Mouse (Mus musculus) stomach, postnatal 0 days (tissue): Measurements from ENCODE around the gene Nup50. TPM values are rescaled to one million over a fixed set of nuclear protein-coding genes. Genes with fewer than 3 reads are reported as not detected.

ENCODE experiments used
- ATAC-seq: fragments of 200-750 bp; cut with Nextera tagmentation; 2 replicates; pipeline ENCODE4 v1.8.0; 2017; ENCODE audit not compliant: low FRiP score, low TSS enrichment
- DNase-seq: peaks from one replicate; pipeline ENCODE4 v3.0.0-alpha.2; 2016; ENCODE audit warnings: low spot score
- H3K27ac ChIP-seq: fragments of 300-500 bp; sonication (generic); replicated peaks from 2 replicates; pipeline ENCODE4 v1.5.1; 2014; ENCODE audit warnings: mild to moderate bottlenecking, control low read depth
- H3K27me3 ChIP-seq: fragments of 300-500 bp; sonication (generic); 2 replicates; pipeline ENCODE4 v1.6.1; 2014; ENCODE audit warnings: low read length; ENCODE audit not compliant: control insufficient read depth, insufficient read depth
- H3K36me3 ChIP-seq: fragments of 300-500 bp; sonication (generic); 2 replicates; pipeline ENCODE4 v1.6.1; 2014; ENCODE audit warnings: low read length, mixed read lengths; ENCODE audit not compliant: control insufficient read depth, insufficient read depth
- H3K4me1 ChIP-seq: fragments of 300-500 bp; sonication (generic); replicated peaks from 2 replicates; pipeline ENCODE4 v1.6.1; 2014; ENCODE audit warnings: antibody characterized with exemption; ENCODE audit not compliant: control insufficient read depth, insufficient read depth
- H3K4me2 ChIP-seq: fragments of 300-500 bp; sonication (generic); replicated peaks from 2 replicates; pipeline ENCODE4 v1.6.1; 2014; ENCODE audit warnings: low read depth, mild to moderate bottlenecking, control low read depth, moderate library complexity
- H3K4me3 ChIP-seq: fragments of 300-500 bp; sonication (generic); 2 replicates; pipeline ENCODE4 v1.5.1; 2014; ENCODE audit warnings: low read depth, low read length, control low read depth
- H3K9ac ChIP-seq: fragments of 300-500 bp; sonication (generic); 2 replicates; pipeline ENCODE4 v1.6.1; 2014; ENCODE audit warnings: mild to moderate bottlenecking, low read length, control low read depth, mixed read lengths
- H3K9me3 ChIP-seq: fragments of 300-500 bp; sonication (generic); 2 replicates; pipeline ENCODE4 v1.6.1; 2016; ENCODE audit warnings: low read length; ENCODE audit not compliant: control insufficient read depth
- CTCF ChIP-seq: IDR thresholded peaks from 2 replicates; pipeline ENCODE4 v1.5.1; 2016; ENCODE audit warnings: antibody characterized with exemption, low read depth, mild to moderate bottlenecking, moderate library complexity
- EP300 ChIP-seq: optimal IDR thresholded peaks from 2 replicates; pipeline ENCODE3; 2016; ENCODE audit warnings: antibody characterized with exemption
- WGBS: fragments of 180-500 bp; shearing (Covaris S2); extraction: QIAGEN DNeasy Blood & Tissue Kit; methylation state at CpG from one replicate; pipeline ENCODE4 v1.1.7; 2014; 5-methylcytosine and 5-hydroxymethylcytosine counted together
- polyA plus RNA-seq: library from polyadenylated mRNA; unstranded; fragments of >200 nt; fragmentation: Nextera tagmentation; extraction: Ambion mirVana; gene quantifications from 2 replicates; pipeline ENCODE4 v1.2.1, GENCODE M21; 2015

The Nup50 gene
- polyA plus RNA-seq, 1 experiment from 2014 or later = 17.7 TPM

GRCm38 (mm10) chr15:84896664-84897063, 26.5 kb upstream of the Nup50 start:
- ATAC-seq = no peak
- no peak overlapping the region for H3K9ac ChIP-seq
- TF ChIP-seq EP300 (no peak), CTCF (no peak)
- H3K27me3 ChIP-seq = no peaks in the 10 kb centered on the region
- H3K27ac ChIP-seq = no peak overlapping the region
- no peak overlapping the region for H3K4me2 ChIP-seq
- H3K9me3 ChIP-seq = no peaks in the 10 kb centered on the region
- no peaks in the 10 kb centered on the region for H3K36me3 ChIP-seq
- no peaks in the 10 kb centered on the region for H3K4me1 ChIP-seq
- no peak for DNase-seq
- WGBS = 88% methylated on average over 1 of the region's 1 CpGs
- H3K4me3 ChIP-seq = no peak overlapping the region

DNA sequence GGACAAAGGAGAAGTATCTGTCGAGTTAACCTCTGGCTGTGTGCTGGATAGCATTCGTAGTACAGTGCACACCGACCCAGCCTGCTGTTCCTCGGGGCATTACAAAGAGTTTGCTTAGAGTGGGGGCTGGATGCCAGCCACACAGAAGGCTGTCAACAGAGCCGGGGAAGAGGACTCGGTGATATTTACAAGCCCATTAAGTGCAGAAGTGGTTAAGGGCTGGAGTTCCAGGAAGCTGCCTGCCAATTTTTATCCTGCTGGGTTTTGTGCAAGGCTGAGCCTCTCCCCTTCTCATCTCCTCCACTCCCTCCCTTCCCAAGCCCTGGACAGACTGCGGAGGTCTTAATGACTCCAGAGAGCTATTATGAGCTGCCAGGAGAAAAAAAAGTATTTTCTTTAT, 25.1 kb upstream of the Nup50 start:
- WGBS = 23% methylated on average over 7 of the region's 7 CpGs
- H3K27ac ChIP-seq = no peak overlapping the region
- TF ChIP-seq EP300 = no peak
- TF ChIP-seq CTCF = no peak
- DNase-seq = no peak
- no peak overlapping the region for H3K9ac ChIP-seq
- no peak overlapping the region for H3K4me2 ChIP-seq
- H3K27me3 ChIP-seq = no peaks in the 10 kb centered on the region
- H3K4me1 ChIP-seq = no peaks in the 10 kb centered on the region
- ATAC-seq = no peak
- no peaks in the 10 kb centered on the region for H3K36me3 ChIP-seq
- H3K4me3 ChIP-seq = no peak overlapping the region
- no peaks in the 10 kb centered on the region for H3K9me3 ChIP-seq

DNA sequence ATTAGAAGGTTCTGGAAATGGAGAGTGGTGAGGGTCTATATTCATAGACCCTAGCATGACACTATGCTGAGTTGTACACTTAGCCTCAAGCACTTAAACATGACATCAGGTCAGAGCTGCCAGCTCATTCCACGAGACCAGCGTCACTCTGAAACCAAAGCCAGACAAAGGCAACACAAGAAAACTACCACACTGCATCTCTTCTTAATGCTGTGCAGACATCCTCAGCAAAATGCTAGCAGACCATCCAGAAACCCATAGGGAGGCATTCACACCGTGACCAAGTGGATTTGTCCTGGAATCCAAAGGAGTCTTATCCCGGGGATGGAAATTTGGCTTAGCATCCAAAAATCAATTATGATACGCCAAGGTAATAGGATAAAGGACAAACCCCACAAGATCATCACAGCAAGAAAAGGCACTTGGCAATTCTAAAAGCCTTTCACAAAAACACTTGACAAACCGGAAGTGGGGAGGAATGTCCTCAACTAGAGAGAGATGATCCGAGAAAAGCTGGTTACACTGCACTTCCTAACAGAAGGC, 19.3 kb upstream of the Nup50 start:
- DNase-seq (no peak), ATAC-seq (no peak)
- H3K4me3 ChIP-seq = no peak overlapping the region
- TF ChIP-seq EP300 = no peak
- no peak for TF ChIP-seq CTCF
- whole genome bisulfite sequencing = 71% methylated on average over 7 of the region's 7 CpGs
- no peaks in the 10 kb centered on the region for H3K4me1 ChIP-seq
- H3K9ac ChIP-seq = no peak overlapping the region
- H3K9me3 ChIP-seq = no peaks in the 10 kb centered on the region
- H3K4me2 ChIP-seq = no peak overlapping the region
- no peaks in the 10 kb centered on the region for H3K27me3 ChIP-seq
- no peak overlapping the region for H3K27ac ChIP-seq
- H3K36me3 ChIP-seq = no peaks in the 10 kb centered on the region

GRCm38 (mm10) chr15:84913201-84913600, 10.0 kb upstream of the Nup50 start:
- TF ChIP-seq EP300 = no peak
- TF ChIP-seq CTCF = no peak
- H3K36me3 ChIP-seq = no peaks in the 10 kb centered on the region
- H3K9me3 ChIP-seq = 0 out of 2 replicates have a peak, but pooled peaks cover 3% of the 10 kb centered on the region
- ATAC-seq (no peak), DNase-seq (no peak)
- H3K4me3 ChIP-seq = no peak overlapping the region
- no peaks in the 10 kb centered on the region for H3K27me3 ChIP-seq
- H3K4me1 ChIP-seq = no peaks in the 10 kb centered on the region
- H3K9ac ChIP-seq = no peak overlapping the region
- no peak overlapping the region for H3K4me2 ChIP-seq
- no peak overlapping the region for H3K27ac ChIP-seq
- WGBS = 94% methylated on average over 3 of the region's 3 CpGs

DNA sequence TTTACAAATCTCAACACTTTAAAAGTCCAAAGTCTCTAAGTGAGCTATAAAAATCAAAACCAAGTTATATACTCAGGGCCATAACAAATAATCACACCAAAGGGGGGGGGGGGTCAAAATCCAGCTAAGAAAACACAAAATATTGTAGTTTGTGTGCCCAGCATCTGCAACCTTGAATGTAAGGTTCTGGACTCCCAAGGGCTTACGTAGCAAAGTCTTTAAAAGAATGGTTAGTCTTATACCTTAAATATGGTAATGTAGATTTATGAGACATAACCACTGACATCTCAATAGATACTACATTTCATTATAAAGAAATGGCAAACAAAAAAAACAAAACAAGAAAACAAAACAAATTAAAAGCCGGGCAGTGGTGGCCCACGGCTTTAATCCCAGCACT, 3.3 kb upstream of the Nup50 start, which contains the start of gene Gm29666:
Gene Gm29666, minus strand, starts transcription at position 101 of the 400 bp plus-strand sequence.
- Histone ChIP-seq H3K4me2 (no peak within 1 kb of the TSS), H3K27ac (no peak within 1 kb of the TSS), H3K4me1 (no peaks in the 10 kb centered on the region), H3K4me3 (no peak within 1 kb of the TSS), H3K27me3 (no peaks in the 10 kb centered on the region), H3K9ac (no peak within 1 kb of the TSS), H3K36me3 (no peaks in the 10 kb centered on the region), H3K9me3 (no peaks in the 10 kb centered on the region)
- no peak for TF ChIP-seq EP300
- no peak for TF ChIP-seq CTCF
- WGBS = 93% methylated on average over 3 of the region's 3 CpGs
- DNase-seq = no peak
- ATAC-seq = no peak

GRCm38 (mm10) chr15:84923508-84924181, 434 bp downstream of the Nup50 start:
- H3K9me3 ChIP-seq = no peaks in the 10 kb centered on the region
- peak overlapping the region; percentile 98 for H3K27ac ChIP-seq
- peaks cover 5% of the 10 kb centered on the region for H3K36me3 ChIP-seq
- H3K4me3 ChIP-seq = peak overlapping the region; percentile 90
- ATAC-seq (peak; percentile 84), DNase-seq (peak; percentile 83)
- TF ChIP-seq EP300 = no peak
- no peak for TF ChIP-seq CTCF
- peak overlapping the region; percentile 94 for H3K9ac ChIP-seq
- no peaks in the 10 kb centered on the region for H3K27me3 ChIP-seq
- no peaks in the 10 kb centered on the region for H3K4me1 ChIP-seq
- WGBS = under 1% methylated on average over 57 of the region's 68 CpGs
- peak overlapping the region; percentile 75 for H3K4me2 ChIP-seq
